Mouse (Mus musculus): ENCODE measurements around the gene Rbfox1.

The Rbfox1 gene

DNA sequence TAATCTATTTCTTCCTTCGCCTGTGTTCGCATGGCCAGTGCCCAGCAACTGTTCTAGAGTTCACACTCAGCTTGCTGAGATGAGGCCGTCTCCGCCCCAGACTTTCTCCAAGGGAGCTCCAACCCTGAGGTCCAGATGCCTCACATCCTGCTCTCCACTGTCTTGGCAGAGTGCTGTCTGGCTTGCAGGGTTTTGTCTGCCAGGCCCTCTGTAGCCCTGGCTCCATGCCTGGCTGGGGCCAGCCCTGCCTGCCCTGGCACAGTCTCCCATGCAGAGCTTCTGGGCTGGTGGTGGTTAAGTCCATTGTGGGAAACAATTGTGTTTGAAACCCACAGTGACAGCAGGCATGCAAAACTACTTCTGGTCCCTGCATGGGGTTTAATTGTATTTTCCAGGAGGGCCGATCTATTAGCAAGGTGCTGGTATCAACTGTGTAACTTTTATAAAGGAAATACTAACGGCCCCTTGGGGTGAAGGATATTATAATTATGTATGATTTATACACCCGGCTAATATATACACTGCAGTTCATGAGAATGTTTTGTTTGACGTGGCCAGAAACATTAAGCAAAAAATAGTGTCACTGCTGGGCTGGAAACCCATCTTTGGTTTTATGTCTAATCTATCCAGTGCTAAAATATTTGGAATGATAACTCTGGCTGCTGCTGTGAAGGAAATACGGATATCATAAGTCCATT, 831.2 kb downstream of the Rbfox1 start:
- peak in 1 of 2 experiments; percentile 3 for DNase-seq

DNA sequence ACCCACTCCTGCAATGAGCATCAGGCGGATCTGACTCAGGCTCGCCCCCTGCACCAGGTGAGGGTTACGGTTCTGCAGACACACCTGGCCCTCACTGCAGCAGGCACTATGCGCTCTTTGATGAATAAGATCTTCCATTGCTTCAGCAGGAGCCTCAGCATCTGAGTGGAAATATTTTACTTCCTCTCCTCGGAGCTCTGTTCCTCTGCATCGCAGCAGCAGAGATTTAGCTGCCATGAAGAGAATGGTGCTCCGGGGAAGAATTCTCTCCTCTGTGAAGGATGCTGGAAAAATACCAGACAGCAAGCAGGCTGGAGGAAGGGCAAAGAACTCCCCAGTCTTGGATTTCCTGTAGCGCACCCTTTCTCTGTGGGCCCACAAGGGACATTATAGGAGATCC, 833.9 kb downstream of the Rbfox1 start:
- DNase-seq: no peak

DNA sequence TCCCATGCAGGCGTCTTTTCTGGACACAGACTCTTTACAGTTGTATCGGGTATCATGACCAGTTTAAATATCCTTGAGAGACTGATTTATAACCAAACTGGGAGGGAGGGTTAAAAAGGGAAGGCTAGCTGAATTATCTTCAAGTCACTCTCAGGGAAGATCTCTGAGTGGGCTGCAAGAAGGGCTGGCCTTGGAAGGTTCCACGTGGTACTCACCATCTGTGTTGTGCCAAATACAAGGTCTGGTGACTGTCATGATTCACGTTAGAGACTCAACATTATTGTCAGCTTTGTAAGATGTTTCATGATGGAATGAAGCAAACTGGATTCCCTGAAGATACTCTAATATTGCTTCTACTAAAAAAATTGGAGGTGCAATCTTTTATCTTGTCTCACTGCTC, 847.5 kb downstream of the Rbfox1 start:
- DNase-seq: no peak

DNA sequence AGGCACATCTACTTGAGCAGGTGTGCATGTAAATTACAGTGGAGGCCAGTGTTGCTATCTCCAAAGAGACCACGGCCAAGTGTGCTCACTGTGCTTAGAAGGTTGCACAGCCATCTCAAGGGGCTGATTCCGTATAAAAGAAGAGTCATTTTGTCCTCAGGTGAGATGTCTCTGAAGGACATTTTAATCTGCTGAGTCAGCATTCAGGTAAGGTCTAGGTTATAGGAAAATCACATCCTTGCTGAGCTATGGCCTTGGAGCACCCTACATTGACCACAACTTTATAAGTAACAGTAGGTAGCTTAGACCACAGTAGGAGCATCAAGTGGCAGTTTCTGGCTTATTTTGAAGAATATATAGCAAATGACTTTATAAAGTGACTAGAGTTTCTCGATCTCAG, 848.3 kb downstream of the Rbfox1 start:
- DNase-seq: no peak

DNA sequence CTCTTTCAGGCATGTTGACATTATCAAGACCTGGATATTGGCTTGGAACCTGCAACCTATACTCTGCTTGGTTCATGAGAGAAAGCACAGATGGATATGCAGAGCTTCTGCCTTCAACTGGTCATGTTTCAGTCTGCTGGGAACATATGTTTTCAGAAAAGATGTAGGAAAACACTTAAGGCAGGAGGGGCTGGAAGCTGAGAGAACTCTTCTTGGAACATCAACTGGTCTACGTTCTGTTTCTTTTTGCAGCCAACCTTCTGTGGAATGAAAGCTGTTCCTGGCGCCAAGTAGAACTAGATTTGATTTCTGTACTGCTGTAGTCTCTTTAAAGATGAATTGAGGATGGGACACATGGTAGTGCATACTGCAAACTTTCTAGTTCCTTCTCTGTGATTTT, 851.4 kb downstream of the Rbfox1 start:
- DNase-seq: no peak

DNA sequence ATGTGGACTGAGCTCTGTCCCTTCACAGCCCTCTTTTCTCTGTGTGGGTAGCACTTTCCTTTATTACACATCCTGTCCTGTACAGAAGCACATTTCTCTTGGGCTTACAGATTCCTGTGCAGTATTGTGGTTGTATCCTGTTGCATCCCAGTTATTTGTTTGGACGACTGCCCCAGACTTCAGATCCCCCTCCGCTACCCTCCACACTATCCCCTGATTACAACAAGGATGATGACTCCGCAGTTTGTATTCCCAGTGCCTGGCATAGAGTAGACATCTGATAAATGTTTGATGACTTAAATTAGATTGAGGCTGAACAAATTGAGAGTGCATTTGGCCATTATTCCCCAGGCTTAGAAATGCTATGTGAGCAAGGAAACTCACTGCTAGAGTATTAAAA, 851.8 kb downstream of the Rbfox1 start:
- DNase-seq: no peak

DNA sequence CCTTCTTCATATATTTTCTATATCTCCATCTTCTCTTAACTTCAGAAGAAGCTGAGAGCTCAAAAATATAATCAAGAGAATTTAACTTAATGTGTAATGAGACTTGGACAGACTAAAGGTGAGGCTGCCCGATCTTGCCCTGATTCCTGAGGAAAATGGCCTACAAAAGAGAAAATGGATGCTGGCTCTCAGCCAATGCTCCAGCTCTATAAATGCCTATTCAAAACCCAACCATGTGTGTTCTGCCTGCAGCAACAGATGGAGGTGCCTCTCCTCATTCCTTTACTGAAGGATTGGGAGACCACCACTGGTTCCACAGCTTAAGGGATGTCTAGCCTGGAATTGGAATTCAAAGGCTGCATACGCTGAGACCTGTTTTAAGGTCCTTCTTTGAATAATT, 861.0 kb downstream of the Rbfox1 start:
- no peak for DNase-seq

DNA sequence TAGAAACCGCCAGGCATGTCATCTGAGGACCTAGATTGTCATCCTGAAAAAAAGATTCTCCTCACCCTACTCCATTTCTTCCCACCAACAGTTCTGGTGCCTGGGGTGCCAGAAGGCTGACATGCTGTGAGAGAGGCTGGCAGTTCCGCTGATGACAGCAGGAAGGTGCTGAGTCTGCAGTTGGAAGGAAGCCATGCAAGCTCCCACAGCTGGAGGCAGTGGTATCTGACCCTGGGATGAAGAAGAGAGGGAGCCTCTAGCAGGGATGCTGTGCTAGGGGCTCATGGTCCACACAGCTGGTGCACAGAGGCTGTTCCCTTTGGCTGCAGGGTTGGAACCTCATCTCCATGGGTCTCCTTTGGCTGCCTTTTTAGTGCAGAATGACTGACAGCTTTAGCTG, 865.3 kb downstream of the Rbfox1 start:
- peak in 1 of 2 experiments; percentile 5 for DNase-seq

GRCm38 (mm10) chr16:6754847-6755246, 869.7 kb downstream of the Rbfox1 start:
- no peak for DNase-seq

- DNase-seq: peak; percentile 15 to 32
Measured at GRCm38 (mm10) chr16:6769495-6770237, 884.5 kb downstream of the Rbfox1 start.

- DNase-seq: no peak
Measured at GRCm38 (mm10) chr16:6777506-6778185, 892.5 kb downstream of the Rbfox1 start.

- no peak for DNase-seq
Measured at GRCm38 (mm10) chr16:6784144-6784543, 899.0 kb downstream of the Rbfox1 start.

- DNase-seq: peak; percentile 17 to 22
Measured at GRCm38 (mm10) chr16:6785026-6785425, 899.9 kb downstream of the Rbfox1 start.

- no peak for DNase-seq
Measured at GRCm38 (mm10) chr16:6791218-6791617, 906.1 kb downstream of the Rbfox1 start.

DNA sequence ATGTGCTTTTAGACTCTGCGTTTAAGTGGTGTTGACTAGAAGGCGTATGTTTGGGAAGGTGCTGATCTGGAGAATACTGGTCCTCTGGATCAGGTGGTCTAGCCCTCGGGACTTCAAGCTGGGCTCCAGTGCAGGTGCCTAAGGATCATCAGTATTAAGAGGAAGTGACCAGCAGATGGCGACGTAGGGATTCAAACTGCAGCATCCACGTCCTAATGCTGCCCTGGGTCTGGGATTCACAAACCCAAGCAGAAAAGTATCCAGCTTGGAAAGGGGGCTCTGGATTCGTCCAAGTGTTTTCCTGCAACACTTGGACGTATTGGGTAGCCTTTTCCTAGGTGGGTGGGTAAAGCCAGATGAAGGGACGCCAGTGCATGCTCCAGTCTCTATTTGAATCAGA, 906.5 kb downstream of the Rbfox1 start:
- peak; percentile 73 to 77 for DNase-seq

- no peak for DNase-seq
Measured at GRCm38 (mm10) chr16:6806246-6806645, 921.1 kb downstream of the Rbfox1 start.

DNA sequence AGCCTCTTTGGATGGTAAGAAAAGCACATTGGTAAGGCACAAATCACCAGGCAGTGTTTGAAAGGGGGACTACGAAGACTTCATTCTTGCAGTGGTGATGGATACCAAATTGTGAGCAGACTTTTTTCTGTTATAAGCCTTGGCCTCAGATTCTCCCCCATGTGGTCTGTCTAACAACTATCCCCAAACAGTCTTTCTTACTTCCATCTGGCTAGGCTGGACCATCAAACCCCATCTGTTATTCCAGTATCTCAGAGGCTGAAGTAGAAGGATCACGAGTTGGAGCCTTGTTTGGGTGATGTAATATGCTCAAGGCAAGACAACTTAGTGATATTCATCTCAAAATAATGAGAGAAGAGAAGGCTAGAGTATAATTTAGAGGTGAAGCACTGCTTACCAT, 922.7 kb downstream of the Rbfox1 start:
- no peak for DNase-seq

DNA sequence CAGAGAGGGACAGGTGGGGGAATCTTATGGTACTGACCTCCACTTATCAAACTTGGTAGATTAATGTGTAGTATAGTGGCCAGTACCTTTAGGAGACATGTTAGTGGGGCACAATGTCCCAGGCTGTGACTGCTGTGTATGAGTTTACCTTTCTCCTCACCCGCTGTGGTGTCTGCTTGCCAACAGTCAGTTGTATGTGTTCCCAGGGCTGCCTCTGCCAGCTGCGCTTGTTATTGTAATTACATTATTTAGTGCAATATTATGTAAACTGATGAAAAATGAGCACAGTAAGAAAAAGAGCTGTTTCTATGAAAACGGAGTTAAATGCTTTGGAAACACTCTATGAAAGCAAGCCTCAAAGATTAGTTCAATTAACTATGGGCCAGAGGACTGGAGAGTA, 928.7 kb downstream of the Rbfox1 start:
- DNase-seq: no peak

DNA sequence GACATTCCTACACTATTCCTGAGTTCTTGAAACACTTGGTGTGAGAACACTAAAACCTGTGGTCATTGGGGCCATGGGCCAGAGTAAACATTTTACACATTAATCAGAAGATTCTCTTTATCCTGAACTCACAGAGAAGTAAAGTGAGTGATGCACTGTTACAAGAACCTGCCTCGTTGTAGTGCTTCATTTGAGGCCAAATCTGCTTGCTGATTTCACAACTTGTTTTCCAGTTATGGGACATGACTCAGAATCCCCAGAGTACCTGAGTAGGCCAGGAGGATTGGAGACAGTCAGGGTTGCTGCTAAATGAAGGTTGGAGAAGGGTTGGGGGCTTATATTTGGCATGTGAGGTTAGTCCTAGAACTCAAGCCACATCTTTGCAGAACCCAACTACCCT, 936.6 kb downstream of the Rbfox1 start:
- DNase-seq: no peak

- DNase-seq: no peak
Measured at GRCm38 (mm10) chr16:6829892-6830524, 944.9 kb downstream of the Rbfox1 start.

DNA sequence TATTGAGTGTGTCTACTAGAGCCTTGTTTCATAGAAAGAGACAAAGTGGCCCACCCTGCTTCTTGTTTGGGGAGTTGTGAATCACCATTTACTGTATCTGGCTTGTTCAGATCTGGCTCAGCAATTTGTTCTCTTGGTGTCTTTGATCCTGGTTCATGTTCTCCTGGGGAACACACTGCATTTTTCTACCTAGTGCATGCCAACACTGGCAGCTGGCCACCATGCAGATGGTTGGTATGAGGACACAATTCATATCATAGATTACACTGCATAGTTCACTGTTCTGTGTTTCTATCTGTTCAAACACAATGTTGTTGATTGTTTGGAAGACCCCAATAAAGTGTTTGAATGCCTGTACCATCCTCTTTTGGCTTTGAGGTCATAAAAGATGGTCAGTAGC, 948.3 kb downstream of the Rbfox1 start:
- no peak for DNase-seq

GRCm38 (mm10) chr16:6835051-6835450, 949.9 kb downstream of the Rbfox1 start:
- no peak for DNase-seq

- peak; percentile 80 to 87 for DNase-seq
Measured at GRCm38 (mm10) chr16:6839299-6839995, 954.3 kb downstream of the Rbfox1 start.
